Mouse (Mus musculus): Measurements from ENCODE around the gene Mettl21e. TPM values are rescaled to one million over a fixed set of nuclear protein-coding genes. Genes with fewer than 3 reads are reported as not detected.
A peak's percentile ranks its signal among the peaks of the same experiment; 100 is the strongest.
"Not testable (repeated sequence)": the region's sequence is repeated elsewhere in the genome, so short reads cannot be mapped to it uniquely, and the experiment has no call there.

Mettl21e gene
- total RNA-seq (2021) = 1 to 10 TPM in 1 of 2 experiments, under 1 TPM in 1; 0.45 to 1.6 TPM
- long read RNA-seq, experiment 1, partial matches to known transcripts = 2 of 2 reads
- long read RNA-seq, experiment 1, other reads (novel, unspliced or antisense) = 0 of 2 reads
- long read RNA-seq, experiment 2, partial matches to known transcripts = 2 of 7 reads
- long read RNA-seq, experiment 2, other reads (novel, unspliced or antisense) = 3 of 7 reads

GRCm38 (mm10) chr1:44218876-44219275 lies at the start of gene Mettl21e:
TSS of gene Mettl21e (minus strand) at chr1:44218961.
- no peak for DNase-seq

DNA sequence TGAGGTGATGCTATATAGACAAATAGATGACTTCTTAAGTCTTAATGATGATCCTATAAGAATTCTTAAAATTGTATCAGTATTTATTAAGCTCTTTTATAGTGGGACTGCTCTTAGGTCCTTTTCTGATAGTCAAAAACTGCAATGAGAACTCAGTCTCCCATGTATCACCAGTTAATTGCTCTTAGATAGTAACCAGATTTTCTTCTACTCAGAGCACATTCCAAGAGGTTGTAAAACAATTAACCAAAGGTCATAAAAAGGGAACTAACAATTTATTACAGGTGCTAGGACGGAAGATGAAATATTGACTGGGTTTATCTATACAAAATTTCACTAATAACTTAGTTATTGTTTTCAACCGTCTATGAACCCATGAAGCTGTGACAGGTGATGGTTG lies 21.7 kb upstream of the Mettl21e start:
- not testable (repeated sequence) for DNase-seq

GRCm38 (mm10) chr1:44239969-44240368 lies 21.2 kb upstream of the Mettl21e start:
- no peak for DNase-seq

GRCm38 (mm10) chr1:44237305-44237704 lies 18.5 kb upstream of the Mettl21e start:
- no peak for DNase-seq

GRCm38 (mm10) chr1:44235311-44235710 lies 16.6 kb upstream of the Mettl21e start:
- no peak for DNase-seq

DNA sequence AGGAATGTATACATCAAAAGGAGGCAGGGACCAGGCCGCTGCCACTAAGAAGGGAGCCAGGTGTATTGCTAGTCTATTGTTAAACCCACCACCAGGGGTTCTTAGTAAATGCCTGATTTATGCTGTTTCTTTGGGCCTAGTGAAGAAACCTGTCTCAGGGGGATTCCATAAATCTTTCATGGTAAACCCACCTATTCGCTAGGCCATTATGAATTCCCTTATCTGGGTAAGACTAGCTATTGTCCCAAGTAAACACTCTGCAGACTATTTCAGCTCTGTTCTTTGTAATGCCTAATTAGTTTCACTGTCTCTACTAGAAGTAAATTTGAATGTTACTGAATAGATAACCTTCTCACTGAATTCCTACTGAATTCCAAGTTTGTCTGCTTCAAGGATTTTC lies 15.8 kb upstream of the Mettl21e start:
- DNase-seq = not testable (repeated sequence)

- DNase-seq = peak; percentile 18
Measured at GRCm38 (mm10) chr1:44229044-44229443, 10.3 kb upstream of the Mettl21e start.

DNA sequence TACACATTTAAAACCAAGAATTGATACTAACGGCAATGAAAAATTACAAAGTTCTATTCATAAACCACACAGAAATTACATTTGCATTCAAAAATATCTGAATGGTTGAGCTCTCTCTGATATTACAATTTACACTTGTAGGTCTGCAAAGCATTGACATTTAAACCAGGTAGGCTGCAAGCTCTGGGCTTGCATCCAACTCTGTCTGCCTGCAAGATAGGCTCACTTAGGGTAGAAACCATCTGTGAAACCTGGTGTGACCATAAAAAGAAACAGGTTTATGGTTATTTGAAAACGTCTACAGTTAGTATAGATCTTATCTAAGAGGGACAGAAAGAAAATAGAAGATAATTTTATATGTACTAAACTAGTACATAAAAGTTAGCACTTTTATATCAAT lies 1.6 kb downstream of the Mettl21e start:
- DNase-seq = no peak

- no peak for DNase-seq
Measured at GRCm38 (mm10) chr1:44216352-44217116, 2.2 kb downstream of the Mettl21e start.

DNA sequence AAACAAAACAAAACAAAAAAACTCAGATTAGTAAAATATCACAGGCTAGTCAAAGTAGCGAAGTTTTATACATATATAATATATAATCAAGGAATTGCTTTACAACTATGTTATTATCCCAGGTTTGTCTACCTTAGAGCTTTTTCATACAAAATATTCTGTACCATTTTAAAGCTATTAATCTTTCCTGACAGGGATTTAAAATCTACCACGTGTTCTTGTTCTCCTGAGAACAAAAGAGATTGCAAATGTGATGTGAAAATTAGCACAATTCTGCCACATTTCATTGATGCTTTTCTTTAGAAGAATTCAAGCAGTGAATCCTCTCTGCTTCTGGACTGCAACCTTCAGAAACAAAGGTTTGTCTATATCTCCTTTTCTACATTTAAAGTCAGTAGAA lies 4.3 kb downstream of the Mettl21e start:
- DNase-seq = no peak

DNA sequence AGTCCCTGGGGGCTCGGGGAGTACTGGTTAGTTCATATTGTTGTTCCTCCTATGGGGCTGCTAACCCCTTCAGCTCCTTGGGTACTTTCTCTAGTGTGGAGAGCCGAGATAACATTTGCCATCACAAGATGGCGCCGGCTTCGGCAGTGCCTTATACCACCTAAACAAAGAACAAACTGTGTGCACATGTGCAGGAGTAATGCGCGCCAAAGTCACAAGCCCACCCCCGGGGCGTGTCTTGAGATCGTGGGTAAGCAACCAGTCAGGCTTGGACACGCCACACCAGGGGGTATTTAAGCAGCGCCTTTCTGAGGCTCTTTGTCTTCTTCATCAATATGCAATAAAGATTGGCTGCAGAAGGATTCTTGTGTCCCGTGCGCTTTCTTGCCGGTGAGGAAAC lies 15.9 kb downstream of the Mettl21e start:
- no peak for DNase-seq

GRCm38 (mm10) chr1:44198273-44199171 lies 20.2 kb downstream of the Mettl21e start:
- DNase-seq = peak; percentile 17

GRCm38 (mm10) chr1:44186396-44186795 lies 32.4 kb downstream of the Mettl21e start:
- DNase-seq = no peak

GRCm38 (mm10) chr1:44178086-44178485 lies 40.7 kb downstream of the Mettl21e start:
- no peak for DNase-seq

DNA sequence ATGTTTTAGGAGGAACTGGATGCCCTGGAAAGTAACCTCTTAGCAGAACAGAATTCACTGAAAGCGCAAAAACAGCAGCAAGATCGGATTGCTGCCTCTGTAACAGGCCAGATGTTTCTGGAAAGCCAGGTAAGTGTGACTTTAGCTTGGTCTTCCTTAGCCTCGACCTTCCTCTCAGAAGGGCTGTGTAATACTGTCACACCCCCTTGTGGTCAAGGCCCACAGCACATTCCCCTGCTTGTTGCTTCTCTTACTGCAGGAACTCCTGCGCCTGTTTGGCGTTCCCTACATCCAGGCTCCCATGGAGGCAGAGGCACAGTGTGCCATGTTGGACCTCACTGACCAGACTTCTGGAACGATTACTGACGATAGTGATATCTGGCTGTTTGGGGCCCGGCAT lies 44.9 kb downstream of the Mettl21e start:
- DNase-seq = no peak

GRCm38 (mm10) chr1:44172656-44173055 lies 46.1 kb downstream of the Mettl21e start:
- DNase-seq = no peak

- DNase-seq = no peak
Measured at GRCm38 (mm10) chr1:44167859-44168383, 50.8 kb downstream of the Mettl21e start.

GRCm38 (mm10) chr1:44162389-44162788 lies 56.4 kb downstream of the Mettl21e start:
- no peak for DNase-seq

DNA sequence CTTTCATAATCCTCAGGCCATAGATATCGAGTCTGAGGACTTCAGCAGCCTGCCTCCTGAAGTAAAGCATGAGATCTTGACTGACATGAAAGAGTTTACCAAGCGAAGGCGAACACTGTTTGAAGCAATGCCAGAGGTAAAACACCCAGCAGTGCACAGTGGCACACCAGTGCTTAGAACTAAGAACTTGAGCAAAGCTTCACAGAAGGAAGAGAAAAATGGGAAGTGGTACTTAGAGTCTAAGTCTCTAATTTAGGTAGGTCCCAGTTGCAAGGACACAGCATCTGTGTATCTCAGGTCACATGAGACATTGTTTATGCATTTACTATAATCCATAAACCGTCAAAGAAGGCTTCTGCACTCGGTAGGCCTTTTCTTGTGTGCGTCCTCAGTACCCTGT lies 56.9 kb downstream of the Mettl21e start:
- DNase-seq = no peak

GRCm38 (mm10) chr1:44158317-44158716 lies 60.4 kb downstream of the Mettl21e start:
- no peak for DNase-seq

DNA sequence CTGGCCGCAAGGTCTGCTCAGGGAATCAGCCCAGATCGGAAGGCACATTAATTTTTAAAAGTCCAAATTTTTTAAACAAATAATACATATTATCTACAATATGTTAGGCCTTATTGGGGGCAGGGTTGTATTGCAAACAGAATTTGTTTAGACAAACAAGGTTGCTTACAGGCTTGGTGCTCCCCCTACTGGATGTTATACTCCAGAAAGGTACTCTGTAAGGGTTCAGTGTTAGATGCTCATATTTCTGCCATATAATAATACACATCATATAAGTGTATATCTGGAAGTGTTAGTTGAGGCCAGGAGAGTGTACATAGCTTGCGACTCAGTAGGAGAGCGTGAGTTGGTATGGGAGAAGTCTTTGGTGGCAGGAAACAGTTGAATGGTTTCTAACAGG lies 63.5 kb downstream of the Mettl21e start:
- DNase-seq = no peak
